Mouse (Mus musculus) cerebellum, adult 18-20 months (tissue): ENCODE data around the gene Ippk.

Source experiments
- DNase-seq, 2 experiments: peaks; one replicate each; pipeline ENCODE4 v3.0.0; 2021

Ippk gene

DNA sequence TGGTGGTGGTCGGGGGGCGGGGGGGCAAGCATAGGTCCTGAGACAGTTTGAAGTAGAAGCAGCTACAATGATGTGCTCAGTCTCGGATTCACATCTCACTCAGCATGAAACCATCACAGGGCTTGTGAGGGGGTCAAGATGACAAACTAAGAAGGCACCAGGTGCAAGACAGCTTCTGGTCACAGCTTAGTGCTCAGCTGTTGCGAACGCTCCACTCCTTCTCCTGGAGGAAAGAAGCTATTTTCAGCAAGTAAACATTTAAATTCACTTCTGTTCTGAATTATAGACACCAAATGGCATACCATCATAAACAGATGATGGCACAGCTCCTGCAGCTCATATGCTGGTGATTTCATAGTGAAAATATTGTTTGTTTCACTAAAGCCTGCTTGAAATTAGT is 64.3 kb downstream of the Ippk start:
- no peak for DNase-seq

DNA sequence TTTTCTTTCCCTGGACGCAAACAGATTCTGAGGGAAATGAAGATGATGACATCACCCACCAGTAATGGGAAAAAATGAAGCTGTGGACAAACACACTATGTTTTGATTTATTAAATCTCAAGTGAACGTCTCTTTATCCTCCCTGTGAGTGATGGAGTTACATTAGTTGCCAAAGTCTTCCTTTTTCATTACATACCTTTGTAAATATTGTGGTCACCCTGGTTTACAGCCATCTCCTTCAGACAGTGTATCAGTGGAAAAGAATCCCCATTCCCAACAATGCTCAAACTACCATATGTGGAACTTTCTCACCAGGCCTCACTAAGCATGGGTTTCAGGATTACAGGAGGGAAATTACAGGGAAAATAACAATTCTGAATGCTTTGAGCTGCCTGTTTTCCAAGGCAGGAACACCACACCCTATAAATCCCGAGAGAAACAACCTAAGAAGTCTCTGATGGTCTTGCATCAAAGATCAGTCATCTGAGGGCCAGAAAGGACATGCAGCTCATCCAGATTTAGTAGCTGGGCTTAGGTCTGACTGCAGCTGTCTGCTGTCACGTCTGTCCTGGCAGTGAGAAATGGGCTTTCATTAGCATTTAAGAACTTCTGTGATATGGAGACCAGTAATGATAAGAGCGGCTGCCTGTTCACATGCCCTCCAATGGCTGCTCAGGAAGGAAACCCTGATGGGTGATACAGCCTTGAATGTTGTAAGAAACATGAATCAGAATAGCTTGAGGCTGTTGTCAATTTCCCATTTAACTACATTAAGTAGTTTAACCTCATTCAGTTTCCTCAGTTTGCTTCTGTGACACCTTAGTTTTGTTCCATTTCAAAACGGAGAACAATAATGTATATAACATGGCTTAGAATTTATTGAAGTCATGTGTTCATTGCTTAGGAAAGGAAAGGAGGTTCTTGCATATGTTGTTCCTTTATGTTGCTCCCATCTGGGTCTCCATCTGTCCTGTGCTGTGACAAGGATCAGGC is 71.6 kb downstream of the Ippk start, which contains the start of gene Tes3-ps:
Gene Tes3-ps (plus strand): TSS at position 943 of the 993 bp plus-strand sequence.
- no peak for DNase-seq

DNA sequence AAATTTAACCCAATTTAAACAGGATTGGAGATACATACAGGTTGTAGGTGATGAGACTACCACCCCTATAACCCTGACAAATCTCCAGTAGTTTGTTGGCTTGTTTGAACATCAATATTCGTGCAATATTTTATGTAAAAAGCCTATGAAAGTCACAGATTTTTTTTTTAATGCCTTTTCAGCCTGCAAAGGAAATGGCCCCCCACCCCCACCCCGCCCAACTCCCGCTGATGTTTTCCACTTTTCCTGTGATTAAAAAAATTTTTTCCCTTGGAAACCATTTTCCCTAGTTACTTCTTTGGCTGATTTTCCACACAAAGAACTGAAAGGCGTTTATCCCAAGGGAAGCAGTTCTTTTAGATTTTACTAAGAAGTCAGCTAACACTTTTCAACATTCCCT is 83.5 kb downstream of the Ippk start, which contains the start of gene Ecm2:
Gene Ecm2 (plus strand): TSS at position 301 of the 400 bp plus-strand sequence.
- DNase-seq = no peak

DNA sequence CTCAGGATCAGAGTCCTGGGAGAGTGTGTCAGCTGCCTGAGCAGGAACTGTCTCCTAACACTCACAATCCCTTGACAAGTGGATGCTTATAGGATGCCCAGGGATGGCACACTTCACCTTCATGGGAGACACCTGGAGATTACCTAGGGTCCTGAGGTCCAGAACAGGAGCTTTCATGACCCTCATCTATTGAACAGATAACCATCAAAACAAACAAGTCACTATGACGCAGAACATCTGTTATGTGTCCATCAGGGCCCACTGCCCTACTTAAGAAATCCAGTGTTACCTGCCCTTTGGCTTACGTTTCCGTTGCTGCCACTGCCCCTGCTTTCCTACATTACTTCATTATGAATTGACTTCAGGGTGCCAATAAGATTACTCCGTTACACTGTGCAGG is 84.7 kb downstream of the Ippk start:
- no peak for DNase-seq

DNA sequence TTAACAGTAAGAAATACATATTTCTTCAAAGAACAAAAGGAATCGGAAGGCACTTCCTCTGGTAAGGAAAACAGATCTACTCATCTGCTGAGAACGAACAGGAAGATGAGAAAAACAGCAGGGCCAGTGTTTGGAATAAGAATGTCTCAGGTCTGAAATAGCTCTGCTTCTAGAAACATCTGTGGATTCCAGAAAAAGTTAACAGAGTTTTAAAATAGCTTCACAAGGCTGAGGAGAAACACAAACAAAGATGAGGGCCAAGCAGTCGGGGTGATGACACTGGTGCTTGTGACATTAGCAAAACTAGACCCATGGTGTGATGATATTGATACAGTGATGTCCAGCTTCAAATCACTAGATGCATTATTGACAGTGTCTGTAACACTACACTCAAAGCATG is 86.1 kb downstream of the Ippk start:
- DNase-seq = no peak
